Mouse (Mus musculus): ENCODE results near the gene Sp9. TPM values are rescaled to one million over a fixed set of nuclear protein-coding genes. Genes with fewer than 3 reads are reported as not detected.

Gene Sp9
- polyA plus RNA-seq, 1 experiment from 2014 or later, result 1.5 TPM

GRCm38 (mm10) chr2:73268836-73269395 lies 2.8 kb upstream of the Sp9 start:
- Histone ChIP-seq H3K27me3 (ENCODE audit: low read depth, poor library complexity, severe bottlenecking) (peaks cover 100% of the 10 kb centered on the region), H3K4me3 (peak overlapping the region; percentile 35; the same call in 1 of the 2 replicates), H3K9me3 (replicated peaks) (no peaks in the 10 kb centered on the region), H3K27ac (replicated peaks) (no peak overlapping the region), H3K4me1 (peaks cover 79% of the 10 kb centered on the region), H3K36me3 (no peaks in the 10 kb centered on the region)
- WGBS, result 5% methylated on average over 8 of the region's 8 CpGs
- DNase-seq (ENCODE audit: low spot score), result no peak

GRCm38 (mm10) chr2:73269666-73270065 lies 2.1 kb upstream of the Sp9 start:
- peaks cover 100% of the 10 kb centered on the region for H3K27me3 ChIP-seq (ENCODE audit: low read depth, poor library complexity, severe bottlenecking)
- peak; percentile 55 for DNase-seq (ENCODE audit: low spot score)
- H3K4me3 ChIP-seq, result peak overlapping the region; percentile 35
- H3K9me3 ChIP-seq (replicated peaks), result no peaks in the 10 kb centered on the region
- H3K4me1 ChIP-seq, result peaks cover 79% of the 10 kb centered on the region
- H3K27ac ChIP-seq (replicated peaks), result no peak overlapping the region
- 1% methylated on average over 17 of the region's 17 CpGs for WGBS
- H3K36me3 ChIP-seq, result no peaks in the 10 kb centered on the region

- H3K4me3 ChIP-seq, result peak overlapping the region; percentile 62
- no peaks in the 10 kb centered on the region for H3K36me3 ChIP-seq
Measured at GRCm38 (mm10) chr2:73270071-73270592, 1.6 kb upstream of the Sp9 start.

GRCm38 (mm10) chr2:73270593-73271458 lies 899 bp upstream of the Sp9 start:
- Histone ChIP-seq H3K4me3 (peak overlapping the region; percentile 62), H3K27ac (replicated peaks) (peak overlapping the region; percentile 28; the same call in 1 of the 2 replicates), H3K4me1 (peaks cover 72% of the 10 kb centered on the region), H3K36me3 (no peaks in the 10 kb centered on the region), H3K27me3 (ENCODE audit: low read depth, poor library complexity, severe bottlenecking) (peaks cover 100% of the 10 kb centered on the region), H3K9me3 (replicated peaks) (no peaks in the 10 kb centered on the region)
- WGBS, result under 1% methylated on average over 38 of the region's 38 CpGs
- peak; percentile 61 for DNase-seq (ENCODE audit: low spot score)

More at GRCm38 (mm10) chr2:73270071-73270592, 1.6 kb upstream of the Sp9 start:
- DNase-seq (ENCODE audit: low spot score), result no peak
- 1% methylated on average over 14 of the region's 14 CpGs for WGBS
- H3K4me1 ChIP-seq, result peaks cover 76% of the 10 kb centered on the region
- peaks cover 100% of the 10 kb centered on the region for H3K27me3 ChIP-seq (ENCODE audit: low read depth, poor library complexity, severe bottlenecking)
- no peaks in the 10 kb centered on the region for H3K9me3 ChIP-seq (replicated peaks)
- H3K27ac ChIP-seq (replicated peaks), result 0 out of 2 replicates have a peak overlapping the region, but pooled peaks have one; percentile 28

GRCm38 (mm10) chr2:73272351-73273248 lies 875 bp downstream of the Sp9 start:
- Histone ChIP-seq H3K4me3 (peak overlapping the region; percentile 62), H3K27me3 (ENCODE audit: low read depth, poor library complexity, severe bottlenecking) (peaks cover 100% of the 10 kb centered on the region), H3K9me3 (replicated peaks) (no peaks in the 10 kb centered on the region), H3K4me1 (peaks cover 84% of the 10 kb centered on the region), H3K36me3 (no peaks in the 10 kb centered on the region), H3K27ac (replicated peaks) (peak overlapping the region; percentile 83)
- WGBS, result under 1% methylated on average over 53 of the region's 55 CpGs
- peak; percentile 65 for DNase-seq (ENCODE audit: low spot score)

- Histone ChIP-seq H3K9me3 (replicated peaks) (no peaks in the 10 kb centered on the region), H3K27ac (replicated peaks) (peak overlapping the region; percentile 83), H3K36me3 (no peaks in the 10 kb centered on the region), H3K4me1 (peaks cover 86% of the 10 kb centered on the region), H3K27me3 (ENCODE audit: low read depth, poor library complexity, severe bottlenecking) (peaks cover 100% of the 10 kb centered on the region), H3K4me3 (peak overlapping the region; percentile 62)
- whole genome bisulfite sequencing, result under 1% methylated on average over 107 of the region's 110 CpGs
- peak; percentile 73 for DNase-seq (ENCODE audit: low spot score)
Measured at GRCm38 (mm10) chr2:73273249-73274118, 1.8 kb downstream of the Sp9 start.

GRCm38 (mm10) chr2:73274119-73274920 lies 2.6 kb downstream of the Sp9 start:
- no peaks in the 10 kb centered on the region for H3K9me3 ChIP-seq (replicated peaks)
- H3K4me1 ChIP-seq, result peaks cover 88% of the 10 kb centered on the region
- under 1% methylated on average over 87 of the region's 88 CpGs for WGBS
- no peaks in the 10 kb centered on the region for H3K36me3 ChIP-seq
- peak; percentile 79 for DNase-seq (ENCODE audit: low spot score)
- peaks cover 100% of the 10 kb centered on the region for H3K27me3 ChIP-seq (ENCODE audit: low read depth, poor library complexity, severe bottlenecking)
- peak overlapping the region; percentile 83 for H3K27ac ChIP-seq (replicated peaks)
- peak overlapping the region; percentile 62 for H3K4me3 ChIP-seq

- DNase-seq (ENCODE audit: low spot score), result no peak
- H3K9me3 ChIP-seq (replicated peaks), result no peaks in the 10 kb centered on the region
- no peak overlapping the region for H3K27ac ChIP-seq (replicated peaks)
- peaks cover 88% of the 10 kb centered on the region for H3K4me1 ChIP-seq
- WGBS, result 8% methylated on average over 8 of the region's 8 CpGs
- peaks cover 100% of the 10 kb centered on the region for H3K27me3 ChIP-seq (ENCODE audit: low read depth, poor library complexity, severe bottlenecking)
- no peaks in the 10 kb centered on the region for H3K36me3 ChIP-seq
- peak overlapping the region; percentile 62; the same call in 1 of the 2 replicates for H3K4me3 ChIP-seq
Measured at GRCm38 (mm10) chr2:73275261-73276040, 3.7 kb downstream of the Sp9 start.

GRCm38 (mm10) chr2:73276141-73276571 lies 4.4 kb downstream of the Sp9 start:
- H3K9me3 ChIP-seq (replicated peaks), result no peaks in the 10 kb centered on the region
- no peaks in the 10 kb centered on the region for H3K36me3 ChIP-seq
- H3K4me1 ChIP-seq, result peaks cover 88% of the 10 kb centered on the region
- WGBS, result 2% methylated on average over 6 of the region's 6 CpGs
- peak overlapping the region; percentile 45 for H3K4me3 ChIP-seq
- DNase-seq (ENCODE audit: low spot score), result peak; percentile 45
- peaks cover 100% of the 10 kb centered on the region for H3K27me3 ChIP-seq (ENCODE audit: low read depth, poor library complexity, severe bottlenecking)
- no peak overlapping the region for H3K27ac ChIP-seq (replicated peaks)

GRCm38 (mm10) chr2:73277021-73277708 lies 5.4 kb downstream of the Sp9 start:
- peak; percentile 72 for DNase-seq (ENCODE audit: low spot score)
- H3K4me1 ChIP-seq, result peaks cover 81% of the 10 kb centered on the region
- H3K36me3 ChIP-seq, result no peaks in the 10 kb centered on the region
- peak overlapping the region; percentile 45 for H3K4me3 ChIP-seq
- peak overlapping the region; percentile 78 for H3K27ac ChIP-seq (replicated peaks)
- H3K27me3 ChIP-seq (ENCODE audit: low read depth, poor library complexity, severe bottlenecking), result peaks cover 100% of the 10 kb centered on the region
- H3K9me3 ChIP-seq (replicated peaks), result no peaks in the 10 kb centered on the region
- under 1% methylated on average over 38 of the region's 38 CpGs for WGBS
